Mouse (Mus musculus) stomach, embryonic 14.5 days (tissue): ENCODE measurements around the gene Smim6. TPM values are rescaled to one million over a fixed set of nuclear protein-coding genes. Genes with fewer than 3 reads are reported as not detected.

Source experiments
- ATAC-seq: fragments of 200-750 bp; cut with Nextera tagmentation; 2 replicates; pipeline ENCODE4 v1.8.0; 2017; ENCODE audit warnings: low read depth, moderate TSS enrichment; ENCODE audit not compliant: insufficient number of reproducible peaks, insufficient read depth, low FRiP score
- H3K27ac ChIP-seq: fragments of 300-500 bp; sonication (generic); 2 replicates; pipeline ENCODE4 v1.5.1; 2014; ENCODE audit warnings: mild to moderate bottlenecking, low read length, moderate library complexity, mixed read lengths
- H3K27me3 ChIP-seq: fragments of 300-500 bp; sonication (generic); 2 replicates; pipeline ENCODE4 v1.6.1; 2014; ENCODE audit warnings: low read length, control low read depth, mixed read lengths; ENCODE audit not compliant: control insufficient read depth, insufficient read depth
- H3K36me3 ChIP-seq: fragments of 300-500 bp; sonication (generic); 2 replicates; pipeline ENCODE4 v1.6.1; 2014; ENCODE audit warnings: mild to moderate bottlenecking, control low read depth, low read length, moderate library complexity, mixed read lengths; ENCODE audit not compliant: control insufficient read depth, insufficient read depth
- H3K4me1 ChIP-seq: fragments of 300-500 bp; sonication (generic); 2 replicates; pipeline ENCODE4 v1.6.1; 2014; ENCODE audit warnings: low read length, control low read depth, mixed read lengths; ENCODE audit not compliant: control insufficient read depth, insufficient read depth
- H3K4me2 ChIP-seq: fragments of 300-500 bp; sonication (generic); replicated peaks from 2 replicates; pipeline ENCODE4 v1.6.1; 2014; ENCODE audit warnings: low read depth, low read length, control low read depth
- H3K4me3 ChIP-seq: fragments of 300-500 bp; sonication (generic); 2 replicates; pipeline ENCODE4 v1.5.1; 2014; ENCODE audit warnings: low read depth, low read length, control low read depth
- H3K9ac ChIP-seq: fragments of 300-500 bp; sonication (generic); replicated peaks from 2 replicates; pipeline ENCODE4 v1.6.1; 2014; ENCODE audit warnings: low read depth, mild to moderate bottlenecking, control low read depth, low read length, moderate library complexity, mixed read lengths
- H3K9me3 ChIP-seq: fragments of 300-500 bp; sonication (generic); 2 replicates; pipeline ENCODE4 v1.6.1; 2016; ENCODE audit warnings: low read depth, low read length, control low read depth; ENCODE audit not compliant: control insufficient read depth
- WGBS: fragments of 180-500 bp; shearing (Covaris S2); extraction: QIAGEN DNeasy Blood & Tissue Kit; methylation state at CpG from one replicate; pipeline ENCODE4 v1.1.7; 2014; 5-methylcytosine and 5-hydroxymethylcytosine counted together
- polyA plus RNA-seq: library from polyadenylated mRNA; unstranded; fragments of >200 nt; fragmentation: Nextera tagmentation; extraction: Ambion mirVana; gene quantifications from 2 replicates; pipeline ENCODE4 v1.2.1, GENCODE M21; 2014

Smim6 gene
- polyA plus RNA-seq, 1 experiment from 2014 or later, result 35.9 TPM

- no peak overlapping the region for H3K4me2 ChIP-seq
- no peaks in the 10 kb centered on the region for H3K9me3 ChIP-seq
- ATAC-seq, result no peak
- no peak overlapping the region for H3K27ac ChIP-seq
- no peak overlapping the region for H3K4me3 ChIP-seq
- no peak overlapping the region for H3K9ac ChIP-seq
- peaks cover 9% of the 10 kb centered on the region; the same call in 1 of the 2 replicates for H3K36me3 ChIP-seq
- WGBS, result 86% methylated on average over 4 of the region's 4 CpGs
- no peaks in the 10 kb centered on the region for H3K4me1 ChIP-seq
- no peaks in the 10 kb centered on the region for H3K27me3 ChIP-seq
These were observed 4.8 kb downstream of the Smim6 start for GRCm38 (mm10) chr11:115916579-115916978.

GRCm38 (mm10) chr11:115918637-115919036 lies 6.8 kb downstream of the Smim6 start:
- Histone ChIP-seq H3K27me3 (no peaks in the 10 kb centered on the region), H3K9me3 (no peaks in the 10 kb centered on the region), H3K4me3 (no peak overlapping the region), H3K36me3 (peaks cover 17% of the 10 kb centered on the region; the same call in 1 of the 2 replicates), H3K9ac (no peak overlapping the region), H3K27ac (no peak overlapping the region), H3K4me1 (no peaks in the 10 kb centered on the region), H3K4me2 (no peak overlapping the region)
- no peak for ATAC-seq
- WGBS, result 79% methylated on average over 5 of the region's 5 CpGs

GRCm38 (mm10) chr11:115919073-115919472 lies 7.3 kb downstream of the Smim6 start:
- H3K4me3 ChIP-seq, result no peak overlapping the region
- H3K9me3 ChIP-seq, result no peaks in the 10 kb centered on the region
- H3K27me3 ChIP-seq, result no peaks in the 10 kb centered on the region
- H3K4me2 ChIP-seq, result no peak overlapping the region
- ATAC-seq, result no peak
- peaks cover 18% of the 10 kb centered on the region; the same call in 1 of the 2 replicates for H3K36me3 ChIP-seq
- no peaks in the 10 kb centered on the region for H3K4me1 ChIP-seq
- 87% methylated on average over 5 of the region's 5 CpGs for WGBS
- H3K9ac ChIP-seq, result no peak overlapping the region
- H3K27ac ChIP-seq, result no peak overlapping the region

GRCm38 (mm10) chr11:115920110-115920818 lies 8.4 kb downstream of the Smim6 start:
- WGBS, result 49% methylated on average over 6 of the region's 6 CpGs
- Histone ChIP-seq H3K4me1 (no peaks in the 10 kb centered on the region), H3K9me3 (no peaks in the 10 kb centered on the region), H3K4me2 (no peak overlapping the region), H3K4me3 (no peak overlapping the region), H3K27ac (no peak overlapping the region), H3K27me3 (no peaks in the 10 kb centered on the region), H3K9ac (no peak overlapping the region), H3K36me3 (peaks cover 18% of the 10 kb centered on the region; the same call in 1 of the 2 replicates)
- no peak for ATAC-seq

- Histone ChIP-seq H3K27me3 (no peaks in the 10 kb centered on the region), H3K4me1 (no peaks in the 10 kb centered on the region), H3K4me3 (no peak overlapping the region), H3K9me3 (no peaks in the 10 kb centered on the region), H3K9ac (no peak overlapping the region), H3K4me2 (no peak overlapping the region), H3K36me3 (peaks cover 12% of the 10 kb centered on the region; the same call in 1 of the 2 replicates), H3K27ac (no peak overlapping the region)
- ATAC-seq, result no peak
- WGBS, result 90% methylated on average over 1 of the region's 1 CpGs
These were observed 10.2 kb downstream of the Smim6 start for GRCm38 (mm10) chr11:115921986-115922385.

GRCm38 (mm10) chr11:115929031-115929430 lies 17.2 kb downstream of the Smim6 start:
- 87% methylated on average over 8 of the region's 8 CpGs for WGBS
- Histone ChIP-seq H3K4me3 (no peak overlapping the region), H3K36me3 (peaks cover 13% of the 10 kb centered on the region), H3K4me2 (no peak overlapping the region), H3K9me3 (no peaks in the 10 kb centered on the region), H3K4me1 (peaks cover 10% of the 10 kb centered on the region; the same call in 1 of the 2 replicates), H3K27me3 (no peaks in the 10 kb centered on the region), H3K27ac (no peak overlapping the region), H3K9ac (no peak overlapping the region)
- ATAC-seq, result no peak

DNA sequence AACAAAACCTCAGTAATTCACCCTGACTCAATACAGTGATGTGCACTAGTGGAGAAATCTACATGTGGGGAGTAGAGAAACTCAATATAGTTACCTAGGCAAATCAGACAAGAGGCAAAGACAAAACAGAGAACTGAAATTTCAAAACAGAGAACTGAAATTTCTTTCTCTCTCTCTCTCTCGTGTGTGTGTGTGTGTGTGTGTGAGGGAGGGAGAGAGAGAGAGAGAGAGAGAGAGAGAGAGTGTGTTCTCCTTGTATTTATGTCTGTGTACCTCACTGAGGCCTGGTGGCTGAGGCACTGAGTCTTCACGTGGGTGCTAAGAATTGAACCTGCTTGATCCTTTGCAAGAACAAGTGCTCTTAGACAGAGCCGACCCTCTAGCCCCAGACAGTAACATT lies 18.0 kb downstream of the Smim6 start:
- Histone ChIP-seq H3K36me3 (peaks cover 13% of the 10 kb centered on the region), H3K27me3 (no peaks in the 10 kb centered on the region), H3K27ac (no peak overlapping the region), H3K4me3 (no peak overlapping the region), H3K4me1 (peaks cover 15% of the 10 kb centered on the region; the same call in 1 of the 2 replicates), H3K4me2 (no peak overlapping the region), H3K9me3 (no peaks in the 10 kb centered on the region), H3K9ac (no peak overlapping the region)
- no peak for ATAC-seq
- 71% methylated on average over 3 of the region's 3 CpGs for WGBS

GRCm38 (mm10) chr11:115931235-115931634 lies 19.4 kb downstream of the Smim6 start:
- no peak overlapping the region for H3K27ac ChIP-seq
- H3K9ac ChIP-seq, result no peak overlapping the region
- WGBS, result 64% methylated on average over 3 of the region's 3 CpGs
- H3K36me3 ChIP-seq, result peaks cover 18% of the 10 kb centered on the region
- no peaks in the 10 kb centered on the region for H3K27me3 ChIP-seq
- H3K4me2 ChIP-seq, result no peak overlapping the region
- no peaks in the 10 kb centered on the region for H3K9me3 ChIP-seq
- H3K4me3 ChIP-seq, result no peak overlapping the region
- H3K4me1 ChIP-seq, result peaks cover 15% of the 10 kb centered on the region; the same call in 1 of the 2 replicates
- ATAC-seq, result no peak
